Mouse (Mus musculus): ENCODE measurements at regions not wholly inside any gene's neighbourhood (a gene's known extent, or its start where the extent isn't known, plus 50 kb on each side); places are given as distances from the start of the nearest gene placed in this dataset.

- in situ Hi-C loops (cut with MboI; ENCODE audit: low pct_ligation_motif_present, low pct_unique_long_range_greater_than_20kb, low sequenced_read_pairs) (no loop called here), dilution Hi-C loops (cut with MboI; ENCODE audit: extremely low pct_ligation_motif_present, extremely low pct_unique_long_range_greater_than_20kb, low sequenced_read_pairs) (no loop called here)
- no peak overlapping the region for H3K9ac ChIP-seq (ENCODE audit: insufficient read depth, low read depth)
- no peaks in the 10 kb centered on the region for H3K4me1 ChIP-seq (ENCODE audit: control insufficient read depth in 1 of 2, insufficient read depth in 2 of 2)
- H3K9me3 ChIP-seq (replicated peaks; ENCODE audit: low read length), result no peaks in the 10 kb centered on the region
- H3K27me3 ChIP-seq (replicated peaks), result no peaks in the 10 kb centered on the region
- H3K79me2 ChIP-seq (replicated peaks; ENCODE audit: control insufficient read depth, extremely low read depth, insufficient read depth, poor library complexity, severe bottlenecking), result no peaks in the 10 kb centered on the region
- TF ChIP-seq E2F4 (IDR thresholded peaks at IDR 0.05; ENCODE audit: insufficient replicate concordance, low read depth, low read length) (no peak), SMC3 (IDR thresholded peaks at IDR 0.05; ENCODE audit: low read depth, low read length) (no peak), ZKSCAN1 (IDR thresholded peaks at IDR 0.05; ENCODE audit: borderline replicate concordance, low read depth, low read length) (no peak), UBTF (IDR thresholded peaks at IDR 0.05; ENCODE audit: low read depth, low read length) (no peak), HCFC1 (IDR thresholded peaks at IDR 0.05; ENCODE audit: low read depth, low read length) (no peak), TCF12 (IDR thresholded peaks at IDR 0.05; ENCODE audit: low read depth, low read length) (no peak), IRF4 (IDR thresholded peaks at IDR 0.05; ENCODE audit: low read depth, low read length) (no peak), NRF1 (IDR thresholded peaks at IDR 0.05; ENCODE audit: low read depth, low read length) (no peak), NELFE (IDR thresholded peaks at IDR 0.05; ENCODE audit: low read depth, low read length) (no peak), MAZ (IDR thresholded peaks at IDR 0.05; ENCODE audit: low read depth, low read length) (no peak), JUND (conservative IDR thresholded peaks at IDR 0.05; ENCODE audit: low read depth, low read length) (no peak), USF1 (IDR thresholded peaks at IDR 0.05; ENCODE audit: low read depth, low read length) (no peak), GABPA (IDR thresholded peaks at IDR 0.05; ENCODE audit: insufficient replicate concordance, low read depth, low read length) (no peak), TBP (conservative IDR thresholded peaks at IDR 0.05; ENCODE audit: low read depth, low read length) (no peak), BHLHE40 (IDR thresholded peaks at IDR 0.05; ENCODE audit: low read depth, low read length) (no peak), MEF2A (IDR thresholded peaks at IDR 0.05; ENCODE audit: borderline replicate concordance, low read depth, low read length) (no peak), MXI1 (IDR thresholded peaks at IDR 0.05; ENCODE audit: low read depth, low read length) (no peak), USF2 (conservative IDR thresholded peaks at IDR 0.05; ENCODE audit: low read depth, low read length) (no peak)
- H3K4me2 ChIP-seq (ENCODE audit: insufficient read depth, low read depth, poor library complexity, severe bottlenecking), result no peak overlapping the region
- no peak for DNase-seq (ENCODE audit: extremely low read depth)
- H3K27ac ChIP-seq (ENCODE audit: insufficient read depth, low read depth), result no peak overlapping the region
- H3K4me3 ChIP-seq (replicated peaks in 1 of 3; ENCODE audit: low read depth in 2 of 3, low read length in 2 of 3, poor library complexity in 1 of 3), result no peak overlapping the region
- H3K36me3 ChIP-seq (replicated peaks in 1 of 2; ENCODE audit: control insufficient read depth in 1 of 2, insufficient read depth in 1 of 2, low read length in 1 of 2), result no peaks in the 10 kb centered on the region
Observed at GRCm38 (mm10) chr10:21520854-21521253, 72.1 kb upstream of the 1700020N01Rik start.

- H3K4me1 ChIP-seq (ENCODE audit: control insufficient read depth in 1 of 2, insufficient read depth in 2 of 2), result no peaks in the 10 kb centered on the region
- no peaks in the 10 kb centered on the region for H3K79me2 ChIP-seq (replicated peaks; ENCODE audit: control insufficient read depth, extremely low read depth, insufficient read depth, poor library complexity, severe bottlenecking)
- H3K27ac ChIP-seq (ENCODE audit: insufficient read depth, low read depth), result no peak overlapping the region
- H3K4me3 ChIP-seq (replicated peaks in 1 of 3; ENCODE audit: low read depth in 2 of 3, low read length in 2 of 3, poor library complexity in 1 of 3), result no peak overlapping the region
- H3K9ac ChIP-seq (ENCODE audit: insufficient read depth, low read depth), result no peak overlapping the region
- no peaks in the 10 kb centered on the region for H3K27me3 ChIP-seq (replicated peaks)
- in situ Hi-C loops (cut with MboI; ENCODE audit: low pct_ligation_motif_present, low pct_unique_long_range_greater_than_20kb, low sequenced_read_pairs), result no loop called here
- dilution Hi-C loops (cut with MboI; ENCODE audit: extremely low pct_ligation_motif_present, extremely low pct_unique_long_range_greater_than_20kb, low sequenced_read_pairs), result no loop called here
- TF ChIP-seq CHD1 (IDR thresholded peaks at IDR 0.05; ENCODE audit: low read depth, low read length) (no peak), ELF1 (IDR thresholded peaks at IDR 0.05; ENCODE audit: low read depth, low read length) (no peak), USF1 (IDR thresholded peaks at IDR 0.05; ENCODE audit: low read depth, low read length) (no peak)
- H3K36me3 ChIP-seq (replicated peaks in 1 of 2; ENCODE audit: control insufficient read depth in 1 of 2, insufficient read depth in 1 of 2, low read length in 1 of 2), result no peaks in the 10 kb centered on the region
- no peak for DNase-seq (ENCODE audit: extremely low read depth)
- H3K4me2 ChIP-seq (ENCODE audit: insufficient read depth, low read depth, poor library complexity, severe bottlenecking), result no peak overlapping the region
- no peaks in the 10 kb centered on the region for H3K9me3 ChIP-seq (replicated peaks; ENCODE audit: low read length)
Observed at GRCm38 (mm10) chr10:21525555-21525954, 67.4 kb upstream of the 1700020N01Rik start.

All from CH12.LX (cell line).